Mouse (Mus musculus) midbrain, embryonic 11.5 days (tissue): ENCODE measurements around the gene Lhfpl2. TPM values are rescaled to one million over a fixed set of nuclear protein-coding genes. Genes with fewer than 3 reads are reported as not detected.

Experiments
- ATAC-seq: fragments of 200-750 bp; cut with Nextera tagmentation; 2 replicates; pipeline ENCODE4 v1.8.0; 2017; ENCODE audit warnings: moderate TSS enrichment, moderate library complexity; ENCODE audit not compliant: low FRiP score
- DNase-seq: peaks from one replicate; pipeline ENCODE4 v3.0.0; 2015; ENCODE audit warnings: low spot score; ENCODE audit errors: missing footprints
- H3K27ac ChIP-seq: fragments of 300-500 bp; sonication (generic); 2 replicates; pipeline ENCODE4 v1.5.1; 2014; ENCODE audit warnings: low read depth, low read length
- H3K27me3 ChIP-seq: fragments of 300-500 bp; sonication (generic); 2 replicates; pipeline ENCODE4 v1.6.1; 2014; ENCODE audit warnings: mild to moderate bottlenecking, low read length, moderate library complexity, mixed read lengths; ENCODE audit not compliant: control insufficient read depth, insufficient read depth
- H3K36me3 ChIP-seq: fragments of 300-500 bp; sonication (generic); 2 replicates; pipeline ENCODE4 v1.6.1; 2014; ENCODE audit warnings: mild to moderate bottlenecking, low read length, moderate library complexity, mixed read lengths; ENCODE audit not compliant: control insufficient read depth, insufficient read depth
- H3K4me1 ChIP-seq: fragments of 300-500 bp; sonication (generic); 2 replicates; pipeline ENCODE4 v1.6.1; 2014; ENCODE audit warnings: low read length; ENCODE audit not compliant: control insufficient read depth, insufficient read depth
- H3K4me2 ChIP-seq: fragments of 300-500 bp; sonication (generic); 2 replicates; pipeline ENCODE4 v1.6.1; 2014; ENCODE audit warnings: mild to moderate bottlenecking, moderate library complexity
- H3K4me3 ChIP-seq: fragments of 300-500 bp; sonication (generic); 2 replicates; pipeline ENCODE4 v1.5.1; 2014; ENCODE audit warnings: low read depth, low read length
- H3K9ac ChIP-seq: fragments of 300-500 bp; sonication (generic); 2 replicates; pipeline ENCODE4 v1.6.1; 2014; ENCODE audit warnings: low read length
- H3K9me3 ChIP-seq: fragments of 300-500 bp; sonication (generic); 2 replicates; pipeline ENCODE4 v1.6.1; 2016; ENCODE audit warnings: low read length; ENCODE audit not compliant: control insufficient read depth
- WGBS: fragments of 180-500 bp; shearing (Covaris S2); extraction: QIAGEN DNeasy Blood & Tissue Kit; methylation state at CpG from one replicate; pipeline ENCODE4 v1.1.7; 2014; 5-methylcytosine and 5-hydroxymethylcytosine counted together
- polyA plus RNA-seq: library from polyadenylated mRNA; unstranded; fragments of >200 nt; fragmentation: Nextera tagmentation; extraction: Ambion mirVana; gene quantifications from 2 replicates; pipeline ENCODE4 v1.2.1, GENCODE M21; 2014

The Lhfpl2 gene
- polyA plus RNA-seq, 1 experiment from 2014 or later, result 17.0 TPM

- Histone ChIP-seq H3K9ac (no peak overlapping the region), H3K27ac (no peak overlapping the region)
- 92% methylated on average over 9 of the region's 9 CpGs for WGBS
Observed at GRCm38 (mm10) chr13:94088788-94089187, 31.2 kb downstream of the Lhfpl2 start.

DNA sequence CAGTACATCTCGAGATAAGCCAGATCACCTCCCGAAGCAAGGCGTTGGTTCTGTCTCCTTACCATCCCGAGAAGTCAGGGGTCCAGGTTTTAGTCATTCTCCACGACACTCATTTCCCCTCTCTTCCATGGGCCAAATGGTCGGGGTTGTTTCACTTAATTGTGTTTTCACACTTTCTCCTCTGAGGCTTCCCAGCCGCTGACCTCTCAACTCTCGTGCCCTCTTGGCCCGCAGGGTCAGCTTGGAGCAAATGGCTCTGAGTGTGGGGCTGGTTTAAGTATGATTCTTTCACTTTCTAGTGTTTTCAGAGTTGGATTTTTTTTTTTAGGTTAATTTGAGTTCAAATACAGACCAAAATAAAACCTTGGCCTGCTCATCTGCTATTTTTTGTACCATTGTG is 31.7 kb downstream of the Lhfpl2 start:
- H3K9ac ChIP-seq, result no peak overlapping the region
- 62% methylated on average over 9 of the region's 9 CpGs for WGBS
- no peaks in the 10 kb centered on the region; the same call in 1 of the 2 replicates for H3K4me1 ChIP-seq
- ATAC-seq, result no peak
- H3K27me3 ChIP-seq, result peaks cover 2% of the 10 kb centered on the region; the same call in 1 of the 2 replicates
- H3K9me3 ChIP-seq, result no peaks in the 10 kb centered on the region
- no peak overlapping the region for H3K4me3 ChIP-seq
- DNase-seq, result no peak
- H3K4me2 ChIP-seq, result no peak overlapping the region
- no peaks in the 10 kb centered on the region for H3K36me3 ChIP-seq
- no peak overlapping the region for H3K27ac ChIP-seq

More at GRCm38 (mm10) chr13:94088788-94089187, 31.2 kb downstream of the Lhfpl2 start:
- peaks cover 2% of the 10 kb centered on the region; the same call in 1 of the 2 replicates for H3K27me3 ChIP-seq
- ATAC-seq, result no peak
- no peak overlapping the region for H3K4me3 ChIP-seq
- H3K4me1 ChIP-seq, result no peaks in the 10 kb centered on the region; the same call in 1 of the 2 replicates
- no peaks in the 10 kb centered on the region for H3K9me3 ChIP-seq
- no peak for DNase-seq
- no peaks in the 10 kb centered on the region for H3K36me3 ChIP-seq
- no peak overlapping the region for H3K4me2 ChIP-seq

GRCm38 (mm10) chr13:94091366-94091765 is 33.8 kb downstream of the Lhfpl2 start:
- Histone ChIP-seq H3K4me3 (no peak overlapping the region), H3K4me1 (no peaks in the 10 kb centered on the region; the same call in 1 of the 2 replicates), H3K4me2 (no peak overlapping the region), H3K36me3 (no peaks in the 10 kb centered on the region), H3K27ac (no peak overlapping the region), H3K27me3 (peaks cover 2% of the 10 kb centered on the region; the same call in 1 of the 2 replicates), H3K9me3 (no peaks in the 10 kb centered on the region), H3K9ac (no peak overlapping the region)
- WGBS, result 41% methylated on average over 2 of the region's 2 CpGs
- DNase-seq (no peak), ATAC-seq (no peak)

DNA sequence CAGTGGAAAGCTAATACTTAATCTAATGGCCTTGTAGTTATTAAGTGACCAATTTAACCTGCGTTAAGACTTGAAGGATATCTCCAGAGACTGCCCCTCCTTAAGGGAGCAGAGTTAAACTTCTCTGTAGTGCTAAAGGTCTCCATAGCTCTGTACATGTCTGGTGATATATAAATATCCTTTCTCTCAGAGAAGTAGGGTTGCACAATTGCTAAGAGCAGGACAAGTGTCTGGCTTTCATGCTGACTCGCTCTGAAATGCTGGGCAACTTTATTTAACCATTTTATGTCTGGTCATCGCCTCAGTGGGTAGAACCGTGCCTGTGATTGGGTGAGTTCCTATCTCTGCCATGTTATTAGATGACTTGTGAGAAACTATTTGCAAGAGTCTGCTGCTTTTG is 36.6 kb downstream of the Lhfpl2 start:
- Histone ChIP-seq H3K36me3 (no peaks in the 10 kb centered on the region), H3K9me3 (no peaks in the 10 kb centered on the region), H3K4me3 (no peak overlapping the region), H3K4me1 (no peaks in the 10 kb centered on the region; the same call in 1 of the 2 replicates), H3K9ac (no peak overlapping the region), H3K27ac (no peak overlapping the region), H3K4me2 (no peak overlapping the region), H3K27me3 (peaks cover 2% of the 10 kb centered on the region; the same call in 1 of the 2 replicates)
- ATAC-seq, result no peak
- DNase-seq, result no peak
- 91% methylated on average over 4 of the region's 4 CpGs for WGBS

- no peak overlapping the region for H3K4me2 ChIP-seq
- no peak overlapping the region for H3K4me3 ChIP-seq
- H3K9ac ChIP-seq, result no peak overlapping the region
- peaks cover 2% of the 10 kb centered on the region; the same call in 1 of the 2 replicates for H3K27me3 ChIP-seq
- H3K36me3 ChIP-seq, result no peaks in the 10 kb centered on the region
- H3K27ac ChIP-seq, result no peak overlapping the region
- DNase-seq, result no peak
- WGBS, result 88% methylated on average over 3 of the region's 3 CpGs
- no peak for ATAC-seq
- no peaks in the 10 kb centered on the region; the same call in 1 of the 2 replicates for H3K4me1 ChIP-seq
- H3K9me3 ChIP-seq, result no peaks in the 10 kb centered on the region
Observed at GRCm38 (mm10) chr13:94094625-94095024, 37.0 kb downstream of the Lhfpl2 start.

DNA sequence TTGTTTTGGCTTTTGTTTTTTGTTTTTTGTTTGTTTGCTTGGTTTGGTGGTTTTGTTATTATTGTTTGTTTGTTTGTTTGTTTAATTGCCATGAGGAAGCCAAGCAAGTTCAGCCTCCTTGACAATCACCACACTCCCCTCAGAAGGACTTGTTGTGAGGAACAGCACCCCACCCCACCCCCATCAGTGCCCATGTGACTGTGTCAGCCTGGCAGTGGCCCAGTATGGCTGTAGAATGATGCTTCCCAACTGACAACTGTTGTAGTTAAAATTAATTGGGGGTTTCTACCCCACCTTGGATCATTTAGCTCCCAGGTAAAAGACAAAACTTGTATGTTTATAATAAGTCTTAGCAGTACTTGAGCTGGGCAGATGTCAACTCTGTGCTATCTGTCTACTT is 37.6 kb downstream of the Lhfpl2 start:
- no peaks in the 10 kb centered on the region for H3K36me3 ChIP-seq
- DNase-seq (no peak), ATAC-seq (no peak)
- no peak overlapping the region for H3K4me2 ChIP-seq
- no peak overlapping the region for H3K9ac ChIP-seq
- peaks cover 2% of the 10 kb centered on the region; the same call in 1 of the 2 replicates for H3K27me3 ChIP-seq
- no peak overlapping the region for H3K4me3 ChIP-seq
- H3K4me1 ChIP-seq, result no peaks in the 10 kb centered on the region; the same call in 1 of the 2 replicates
- no peak overlapping the region for H3K27ac ChIP-seq
- no peaks in the 10 kb centered on the region for H3K9me3 ChIP-seq

- Histone ChIP-seq H3K4me1 (no peaks in the 10 kb centered on the region), H3K9ac (no peak overlapping the region), H3K27me3 (no peaks in the 10 kb centered on the region), H3K36me3 (no peaks in the 10 kb centered on the region), H3K9me3 (no peaks in the 10 kb centered on the region), H3K27ac (no peak overlapping the region), H3K4me2 (no peak overlapping the region), H3K4me3 (no peak overlapping the region)
- no peak for DNase-seq
- 86% methylated on average over 2 of the region's 2 CpGs for WGBS
- ATAC-seq, result no peak
Observed at GRCm38 (mm10) chr13:94097667-94098066, 40.1 kb downstream of the Lhfpl2 start.

- Histone ChIP-seq H3K4me2 (no peak overlapping the region), H3K9me3 (no peaks in the 10 kb centered on the region), H3K36me3 (no peaks in the 10 kb centered on the region), H3K9ac (no peak overlapping the region), H3K27me3 (no peaks in the 10 kb centered on the region), H3K4me1 (no peaks in the 10 kb centered on the region), H3K27ac (no peak overlapping the region), H3K4me3 (no peak overlapping the region)
- DNase-seq, result no peak
- WGBS, result 78% methylated on average over 16 of the region's 16 CpGs
- no peak for ATAC-seq
Observed at GRCm38 (mm10) chr13:94098369-94099084, 40.9 kb downstream of the Lhfpl2 start.

DNA sequence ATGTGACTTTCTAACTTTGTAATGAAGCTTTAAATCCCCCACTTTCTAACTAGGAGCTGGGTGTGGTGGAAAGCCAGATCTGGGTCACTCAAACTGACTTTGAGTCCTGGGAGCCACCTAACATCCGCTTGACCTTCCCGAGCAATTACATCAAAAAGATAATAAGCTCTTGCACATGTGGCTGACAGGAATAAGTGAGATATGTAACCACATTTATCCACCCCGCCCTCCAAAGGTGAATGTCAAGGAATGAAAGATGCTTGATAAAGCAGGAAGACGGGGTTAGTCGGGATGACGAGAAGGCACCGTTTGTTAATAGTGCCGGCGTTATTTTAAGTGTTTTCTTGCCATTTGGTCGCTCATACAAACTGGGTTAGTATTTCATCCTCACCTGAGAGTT is 41.5 kb downstream of the Lhfpl2 start:
- Histone ChIP-seq H3K36me3 (no peaks in the 10 kb centered on the region), H3K4me3 (no peak overlapping the region), H3K9me3 (no peaks in the 10 kb centered on the region), H3K27me3 (no peaks in the 10 kb centered on the region), H3K27ac (no peak overlapping the region), H3K4me1 (no peaks in the 10 kb centered on the region), H3K4me2 (no peak overlapping the region), H3K9ac (no peak overlapping the region)
- whole genome bisulfite sequencing, result 95% methylated on average over 10 of the region's 10 CpGs
- ATAC-seq (no peak), DNase-seq (no peak)
